Mouse (Mus musculus): ENCODE measurements around the gene Hoxa13.

DNA sequence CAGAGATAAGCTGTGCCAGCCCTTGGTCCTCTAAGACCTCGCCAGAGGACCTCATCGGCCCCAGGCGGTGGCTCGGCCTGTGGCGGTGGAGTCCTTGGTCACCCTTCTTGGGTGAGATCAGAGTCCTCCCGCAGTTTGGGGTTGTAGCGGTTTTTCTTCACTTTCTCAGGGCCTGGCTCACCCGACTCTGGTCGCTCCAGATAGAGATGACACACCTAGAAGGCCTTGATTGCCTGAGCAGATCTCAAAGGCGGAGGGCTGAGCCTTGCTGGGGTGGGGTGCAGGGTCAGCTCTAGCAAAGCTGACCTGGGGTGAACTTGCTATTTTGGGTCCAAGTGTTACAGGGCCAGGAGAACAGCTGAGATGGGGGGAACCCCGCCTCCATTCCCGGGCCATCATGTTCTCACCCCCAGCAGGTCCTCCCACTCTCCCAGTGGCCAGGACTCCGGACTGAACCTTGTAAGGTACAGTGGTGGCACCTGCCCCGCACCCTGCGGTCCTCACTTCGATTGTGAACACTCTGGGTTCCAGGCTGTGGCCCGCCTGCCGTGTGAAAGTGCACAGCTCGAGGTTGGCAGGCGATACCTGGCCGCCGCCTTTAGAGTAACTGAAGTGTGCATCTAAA, 13.1 kb upstream of the Hoxa13 start:
- TF ChIP-seq CTCF (IDR thresholded peaks at IDR 0.05 in 2 of 3, conservative IDR thresholded peaks at IDR 0.05 in 1 of 3; ENCODE audit: control insufficient read depth in 1 of 3, insufficient read depth in 1 of 3, low read depth in 2 of 3, low read length in 3 of 3, poor library complexity in 1 of 3, severe bottlenecking in 1 of 3) (no peak), NELFE (IDR thresholded peaks at IDR 0.05; ENCODE audit: low read depth, low read length) (no peak), MYB (IDR thresholded peaks at IDR 0.05; ENCODE audit: low read depth, low read length) (no peak), UBTF (IDR thresholded peaks at IDR 0.05; ENCODE audit: borderline replicate concordance, insufficient read depth, low read depth, low read length) (no peak), MAX (IDR thresholded peaks at IDR 0.05; ENCODE audit: low read length) (no peak), USF2 (IDR thresholded peaks at IDR 0.05; ENCODE audit: borderline replicate concordance in 1 of 2, insufficient read depth in 1 of 2, low read depth in 1 of 2, low read length in 2 of 2) (no peak), POLR2AphosphoS2 (IDR thresholded peaks at IDR 0.05; ENCODE audit: low read length) (no peak)
